Mouse (Mus musculus) neural tube, embryonic 15.5 days (tissue): Measurements from ENCODE around the gene Ankrd6. TPM values are rescaled to one million over a fixed set of nuclear protein-coding genes. Genes with fewer than 3 reads are reported as not detected.
A peak's percentile ranks its signal among the peaks of the same experiment; 100 is the strongest.
"Not testable (repeated sequence)": the region's sequence is repeated elsewhere in the genome, so short reads cannot be mapped to it uniquely, and the experiment has no call there.

Experiments
- ATAC-seq: fragments of 200-750 bp; cut with Nextera tagmentation; 2 replicates; pipeline ENCODE4 v1.8.0; 2017; ENCODE audit warnings: mild to moderate bottlenecking, moderate TSS enrichment, moderate library complexity; ENCODE audit not compliant: low FRiP score
- H3K27ac ChIP-seq: fragments of 300-500 bp; sonication (generic); replicated peaks from 2 replicates; pipeline ENCODE4 v1.5.1; 2015; ENCODE audit warnings: mild to moderate bottlenecking, inconsistent platforms
- H3K27me3 ChIP-seq: fragments of 300-500 bp; sonication (generic); replicated peaks from 2 replicates; pipeline ENCODE4 v1.6.1; 2015; ENCODE audit warnings: inconsistent platforms
- H3K36me3 ChIP-seq: fragments of 300-500 bp; sonication (generic); 2 replicates; pipeline ENCODE4 v1.6.1; 2015; ENCODE audit warnings: inconsistent platforms
- H3K4me1 ChIP-seq: fragments of 300-500 bp; sonication (generic); 2 replicates; pipeline ENCODE4 v1.6.1; 2015; ENCODE audit warnings: inconsistent platforms
- H3K4me2 ChIP-seq: fragments of 300-500 bp; sonication (generic); 2 replicates; pipeline ENCODE4 v1.6.1; 2015; ENCODE audit warnings: inconsistent platforms, mild to moderate bottlenecking, moderate library complexity
- H3K4me3 ChIP-seq: fragments of 300-500 bp; sonication (generic); replicated peaks from 2 replicates; pipeline ENCODE4 v1.5.1; 2015; ENCODE audit warnings: mild to moderate bottlenecking, inconsistent platforms
- H3K9ac ChIP-seq: fragments of 300-500 bp; sonication (generic); replicated peaks from 2 replicates; pipeline ENCODE4 v1.6.1; 2015; ENCODE audit warnings: mild to moderate bottlenecking, inconsistent platforms
- H3K9me3 ChIP-seq: fragments of 300-500 bp; sonication (generic); replicated peaks from 2 replicates; pipeline ENCODE4 v1.6.1; 2016; ENCODE audit warnings: inconsistent platforms
- WGBS: fragments of 180-500 bp; shearing (Covaris S2); methylation state at CpG from one replicate; pipeline ENCODE4 v1.1.7; 2015; ENCODE audit warnings: mixed read lengths; 5-methylcytosine and 5-hydroxymethylcytosine counted together
- polyA plus RNA-seq: library from polyadenylated mRNA; unstranded; fragments of >200 nt; fragmentation: Nextera tagmentation; extraction: Ambion mirVana; gene quantifications from 2 replicates; pipeline ENCODE4 v1.2.1, GENCODE M21; 2015

Gene Ankrd6
- polyA plus RNA-seq, 1 experiment from 2014 or later: 21.0 TPM

DNA sequence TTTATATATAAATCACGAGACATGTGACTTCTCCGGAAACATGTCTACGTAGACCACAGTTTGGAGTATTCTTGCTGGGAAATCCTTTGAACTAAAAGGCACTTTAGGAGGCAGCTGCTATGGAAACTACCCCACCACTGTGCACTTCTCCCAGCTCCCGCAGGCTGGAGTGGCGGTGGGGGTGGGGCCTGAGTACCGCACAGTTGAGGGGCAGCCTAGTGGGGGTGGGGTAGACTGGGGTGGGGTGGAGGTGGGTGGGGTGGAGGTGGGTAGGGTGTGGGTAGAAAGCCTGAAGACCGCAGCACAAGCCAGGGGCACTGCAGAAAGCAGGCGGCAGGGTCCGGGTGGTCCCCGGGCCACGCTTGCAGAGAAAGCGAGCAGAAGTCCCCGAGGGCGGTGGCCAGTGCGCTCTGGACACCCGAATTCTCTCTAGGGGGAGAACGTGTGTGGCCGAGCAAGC is 32.1 kb upstream of the Ankrd6 start, which contains the start of gene Rragd:
Rragd (plus strand) TSS at position 322 of the 460 bp plus-strand sequence.
- ATAC-seq: peak; percentile 83
- Histone ChIP-seq H3K9ac (peak within 1 kb of the TSS; percentile 89), H3K4me1 (peaks cover 31% of the 10 kb centered on the region), H3K27me3 (no peaks in the 10 kb centered on the region), H3K27ac (peak within 1 kb of the TSS; percentile 92), H3K4me2 (peak within 1 kb of the TSS; percentile 92), H3K9me3 (no peaks in the 10 kb centered on the region), H3K4me3 (peak within 1 kb of the TSS; percentile 97), H3K36me3 (no peaks in the 10 kb centered on the region)
- 2% methylated on average over 18 of the region's 18 CpGs for WGBS

DNA sequence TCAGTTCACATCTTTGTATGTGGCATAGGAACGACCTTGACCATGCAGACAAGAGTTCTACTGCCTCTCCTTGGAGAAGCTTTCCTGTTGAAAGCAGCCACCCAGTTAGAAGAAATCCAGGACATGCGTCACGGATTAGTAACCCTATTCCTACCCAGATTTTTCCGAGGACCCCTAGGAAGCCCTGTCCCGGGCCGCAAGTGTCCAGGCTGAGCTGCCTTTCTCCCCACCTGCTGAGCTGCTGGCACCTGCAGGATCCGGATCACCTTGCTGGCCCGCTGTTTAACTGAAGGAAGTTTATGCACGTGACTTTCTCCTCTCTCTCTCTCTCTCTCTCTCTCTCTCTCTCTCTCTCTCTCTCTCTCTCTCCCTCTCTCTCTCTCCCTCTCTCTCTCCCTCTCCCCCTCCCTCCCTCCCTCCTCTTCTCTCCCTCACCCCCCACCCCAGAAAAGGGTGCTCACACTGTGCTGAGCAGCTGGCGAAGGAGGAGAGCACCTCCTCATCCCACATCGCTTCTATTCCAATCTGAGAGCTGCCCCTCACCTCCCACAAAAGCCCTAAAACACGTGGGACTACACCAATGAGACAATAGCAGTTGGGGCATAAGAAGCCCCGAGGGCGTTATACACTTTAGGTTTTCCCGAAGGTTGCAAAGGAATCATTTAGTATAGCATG is 31.5 kb upstream of the Ankrd6 start:
- Histone ChIP-seq H3K4me3 (peak overlapping the region; percentile 97), H3K9me3 (no peaks in the 10 kb centered on the region), H3K4me2 (peak overlapping the region; percentile 92), H3K27me3 (no peaks in the 10 kb centered on the region), H3K36me3 (no peaks in the 10 kb centered on the region), H3K4me1 (peaks cover 31% of the 10 kb centered on the region), H3K27ac (peak overlapping the region; percentile 92), H3K9ac (peak overlapping the region; percentile 89)
- WGBS: 3% methylated on average over 15 of the region's 15 CpGs
- peak; percentile 47 for ATAC-seq

DNA sequence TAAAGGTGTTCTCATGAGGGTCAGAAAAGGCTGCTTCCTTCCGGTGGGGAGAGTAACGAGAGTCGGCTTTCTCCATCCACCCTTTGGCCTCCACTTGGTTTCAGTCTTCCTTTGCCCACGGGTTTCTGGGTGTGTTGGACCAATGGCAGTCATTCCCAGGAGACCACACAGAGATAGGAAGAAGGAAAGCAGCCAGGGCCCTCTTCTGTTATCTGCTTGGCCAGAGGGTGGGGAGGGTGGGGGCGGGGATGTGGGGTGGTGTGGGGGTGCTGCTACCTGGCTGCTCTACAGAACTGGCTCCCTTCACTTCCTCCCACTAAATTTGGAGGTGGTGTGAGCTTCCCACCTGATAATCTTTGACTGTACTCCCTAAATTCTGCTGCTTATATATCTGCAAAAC is 31.0 kb upstream of the Ankrd6 start:
- no peak overlapping the region for H3K27ac ChIP-seq
- WGBS: 41% methylated on average over 5 of the region's 5 CpGs
- peak overlapping the region; percentile 92 for H3K4me2 ChIP-seq

DNA sequence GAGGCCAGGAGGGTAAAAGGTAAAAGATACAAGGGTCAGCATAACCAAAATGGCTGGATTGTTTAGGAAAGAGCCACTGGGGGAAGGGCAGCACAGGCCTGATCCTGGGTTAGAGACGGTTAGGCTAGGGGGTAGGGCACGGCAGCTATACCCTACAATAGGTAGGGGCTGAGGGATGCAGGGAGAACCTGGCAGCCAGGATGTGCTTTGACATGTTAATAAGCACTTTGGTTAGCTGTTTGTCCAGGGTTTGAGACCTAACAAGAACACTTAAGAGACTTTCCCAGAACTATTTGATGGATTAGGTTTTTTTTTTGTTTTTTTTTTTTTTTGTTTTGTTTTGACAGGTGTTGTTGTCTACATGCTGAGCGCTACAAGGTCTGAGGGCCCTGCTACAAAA is 29.4 kb upstream of the Ankrd6 start:
- Histone ChIP-seq H3K36me3 (no peaks in the 10 kb centered on the region), H3K4me3 (no peak overlapping the region), H3K9me3 (peaks cover under 1% of the 10 kb centered on the region; the same call in 1 of the 2 replicates), H3K27ac (no peak overlapping the region), H3K27me3 (no peaks in the 10 kb centered on the region), H3K4me1 (peaks cover 18% of the 10 kb centered on the region), H3K4me2 (no peak overlapping the region), H3K9ac (no peak overlapping the region)
- no peak for ATAC-seq
- WGBS: 89% methylated on average over 3 of the region's 3 CpGs

More for the DNA sequence above, 31.0 kb upstream of the Ankrd6 start:
- no peaks in the 10 kb centered on the region for H3K36me3 ChIP-seq
- H3K9ac ChIP-seq: no peak overlapping the region
- no peaks in the 10 kb centered on the region for H3K27me3 ChIP-seq
- no peak for ATAC-seq
- H3K9me3 ChIP-seq: no peaks in the 10 kb centered on the region
- H3K4me3 ChIP-seq: no peak overlapping the region
- H3K4me1 ChIP-seq: peaks cover 29% of the 10 kb centered on the region

DNA sequence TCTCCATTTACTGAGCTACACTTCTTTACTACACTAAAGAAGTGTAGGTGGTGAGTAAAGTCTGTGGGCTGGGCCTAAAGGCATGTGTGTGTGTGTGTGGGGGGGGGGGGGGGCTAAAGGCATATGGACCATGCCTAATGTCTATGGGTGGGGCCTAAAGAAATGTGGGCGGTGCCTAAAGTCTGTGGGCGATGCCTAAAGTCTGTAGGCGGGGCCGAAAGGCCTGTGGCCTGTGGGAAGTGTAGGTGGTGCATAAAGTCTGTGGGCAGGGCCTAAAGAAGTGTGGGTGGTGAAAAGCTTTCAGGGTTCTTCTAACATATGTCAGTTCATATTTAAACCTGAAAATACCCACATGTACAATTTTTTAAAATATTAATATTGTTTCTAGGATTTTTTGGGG is 26.7 kb upstream of the Ankrd6 start:
- H3K9ac ChIP-seq: no peak overlapping the region
- 90% methylated on average over 4 of the region's 4 CpGs for WGBS
- no peak overlapping the region for H3K27ac ChIP-seq
- ATAC-seq: no peak
- peaks cover 9% of the 10 kb centered on the region; the same call in 1 of the 2 replicates for H3K9me3 ChIP-seq
- no peak overlapping the region for H3K4me3 ChIP-seq
- no peaks in the 10 kb centered on the region for H3K27me3 ChIP-seq
- peaks cover 4% of the 10 kb centered on the region for H3K4me1 ChIP-seq
- H3K4me2 ChIP-seq: no peak overlapping the region
- H3K36me3 ChIP-seq: no peaks in the 10 kb centered on the region

DNA sequence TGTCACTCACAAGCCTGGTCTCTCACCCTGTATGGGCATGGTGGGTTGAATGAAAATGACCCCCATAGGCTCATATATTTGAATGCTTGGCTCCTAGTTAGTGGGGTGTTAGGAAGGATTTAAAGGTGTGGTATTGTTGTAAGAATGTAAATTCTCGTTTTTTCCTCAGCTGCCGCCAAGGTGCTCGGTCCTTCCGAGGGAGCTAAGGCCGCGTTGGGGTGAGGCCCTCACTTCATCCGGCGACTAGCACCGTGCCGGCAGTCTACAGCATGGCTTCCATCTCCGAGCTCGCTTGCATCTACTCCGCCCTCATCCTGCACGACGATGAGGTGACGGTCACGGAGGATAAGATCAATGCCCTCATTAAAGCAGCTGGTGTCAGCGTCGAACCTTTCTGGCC is 14.0 kb upstream of the Ankrd6 start:
- H3K9me3 ChIP-seq, H3K36me3 ChIP-seq, H3K9ac ChIP-seq, H3K27me3 ChIP-seq, H3K27ac ChIP-seq, H3K4me3 ChIP-seq, H3K4me2 ChIP-seq, ATAC-seq, H3K4me1 ChIP-seq: not testable (repeated sequence)
- 90% methylated on average over 19 of the region's 19 CpGs for WGBS

DNA sequence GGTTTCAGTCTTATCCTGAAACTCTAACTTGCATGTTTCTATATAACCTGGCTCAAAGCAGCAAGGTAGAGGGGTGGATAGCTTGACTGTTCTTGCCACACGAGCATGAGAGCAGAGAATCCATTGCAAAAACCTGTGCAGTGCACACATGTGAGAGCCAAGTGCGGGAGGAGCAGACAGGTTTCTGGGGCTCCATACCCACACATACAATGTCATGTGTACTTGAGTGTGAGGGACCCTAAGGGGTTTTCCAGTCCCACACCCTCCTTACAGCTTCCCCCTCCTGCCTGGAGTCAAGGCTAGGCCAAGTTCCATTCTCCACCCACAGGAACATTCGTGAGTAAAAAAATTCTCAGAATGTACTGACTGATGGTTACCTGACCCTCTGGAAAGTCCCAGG is 10.8 kb upstream of the Ankrd6 start:
- Histone ChIP-seq H3K9me3 (no peaks in the 10 kb centered on the region), H3K36me3 (no peaks in the 10 kb centered on the region), H3K27ac (no peak overlapping the region), H3K4me3 (no peak overlapping the region), H3K4me1 (no peaks in the 10 kb centered on the region), H3K27me3 (no peaks in the 10 kb centered on the region), H3K9ac (no peak overlapping the region), H3K4me2 (no peak overlapping the region)
- no peak for ATAC-seq
- WGBS: 85% methylated on average over 3 of the region's 3 CpGs

DNA sequence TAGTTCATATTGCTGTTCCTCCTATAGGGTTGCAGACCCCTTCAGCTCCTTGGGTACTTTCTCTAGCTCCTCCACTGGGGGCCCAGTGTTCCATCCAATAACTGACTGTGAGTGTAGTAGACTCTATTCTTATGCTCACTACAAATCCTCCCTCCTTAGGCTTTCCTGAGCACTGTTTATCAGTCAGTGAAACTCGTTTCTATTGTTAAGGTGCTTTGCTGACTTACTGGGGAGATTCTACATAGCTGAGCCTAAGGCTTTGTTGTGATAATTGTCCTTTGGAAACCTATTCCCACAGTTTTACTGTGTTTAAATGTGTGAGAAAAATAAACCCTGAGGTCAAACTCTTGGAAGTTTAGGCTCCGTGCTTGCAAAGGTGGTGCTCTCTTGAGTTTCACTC is 5.8 kb upstream of the Ankrd6 start:
- WGBS: 38% methylated on average over 2 of the region's 2 CpGs

DNA sequence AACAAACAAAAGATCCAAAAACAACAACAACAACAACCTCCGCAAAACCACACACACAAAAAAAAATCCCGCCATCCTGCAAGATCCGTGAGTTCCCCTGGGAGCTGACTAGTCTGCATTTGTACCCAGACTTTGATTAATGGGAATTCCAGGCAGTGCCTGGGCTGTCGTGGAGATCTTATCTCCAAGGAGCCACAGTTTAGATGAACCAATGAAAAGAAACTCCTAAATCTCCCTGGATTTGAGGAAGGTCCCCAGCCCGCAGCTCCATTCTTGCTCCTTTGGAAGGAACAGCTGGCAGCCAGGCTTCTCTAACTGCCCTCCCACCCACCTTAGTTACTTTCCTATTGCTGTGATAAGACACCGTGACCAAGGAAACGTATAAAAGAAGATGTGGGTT is 2.0 kb upstream of the Ankrd6 start:
- WGBS: 6% methylated on average over 7 of the region's 7 CpGs
- peak overlapping the region; percentile 91 for H3K4me2 ChIP-seq
- no peak for ATAC-seq
- no peaks in the 10 kb centered on the region for H3K9me3 ChIP-seq
- H3K9ac ChIP-seq: no peak overlapping the region
- peaks cover 27% of the 10 kb centered on the region for H3K4me1 ChIP-seq
- H3K36me3 ChIP-seq: no peaks in the 10 kb centered on the region
- 0 out of 2 replicates have a peak overlapping the region, but pooled peaks have one; percentile 83 for H3K4me3 ChIP-seq
- H3K27ac ChIP-seq: no peak overlapping the region
- H3K27me3 ChIP-seq: no peaks in the 10 kb centered on the region

More for the DNA sequence above, 5.8 kb upstream of the Ankrd6 start:
- Histone ChIP-seq H3K9me3 (no peaks in the 10 kb centered on the region), H3K27ac (no peak overlapping the region), H3K4me1 (peaks cover 12% of the 10 kb centered on the region), H3K4me2 (no peak overlapping the region), H3K27me3 (no peaks in the 10 kb centered on the region), H3K9ac (no peak overlapping the region), H3K4me3 (no peak overlapping the region), H3K36me3 (no peaks in the 10 kb centered on the region)
- no peak for ATAC-seq

DNA sequence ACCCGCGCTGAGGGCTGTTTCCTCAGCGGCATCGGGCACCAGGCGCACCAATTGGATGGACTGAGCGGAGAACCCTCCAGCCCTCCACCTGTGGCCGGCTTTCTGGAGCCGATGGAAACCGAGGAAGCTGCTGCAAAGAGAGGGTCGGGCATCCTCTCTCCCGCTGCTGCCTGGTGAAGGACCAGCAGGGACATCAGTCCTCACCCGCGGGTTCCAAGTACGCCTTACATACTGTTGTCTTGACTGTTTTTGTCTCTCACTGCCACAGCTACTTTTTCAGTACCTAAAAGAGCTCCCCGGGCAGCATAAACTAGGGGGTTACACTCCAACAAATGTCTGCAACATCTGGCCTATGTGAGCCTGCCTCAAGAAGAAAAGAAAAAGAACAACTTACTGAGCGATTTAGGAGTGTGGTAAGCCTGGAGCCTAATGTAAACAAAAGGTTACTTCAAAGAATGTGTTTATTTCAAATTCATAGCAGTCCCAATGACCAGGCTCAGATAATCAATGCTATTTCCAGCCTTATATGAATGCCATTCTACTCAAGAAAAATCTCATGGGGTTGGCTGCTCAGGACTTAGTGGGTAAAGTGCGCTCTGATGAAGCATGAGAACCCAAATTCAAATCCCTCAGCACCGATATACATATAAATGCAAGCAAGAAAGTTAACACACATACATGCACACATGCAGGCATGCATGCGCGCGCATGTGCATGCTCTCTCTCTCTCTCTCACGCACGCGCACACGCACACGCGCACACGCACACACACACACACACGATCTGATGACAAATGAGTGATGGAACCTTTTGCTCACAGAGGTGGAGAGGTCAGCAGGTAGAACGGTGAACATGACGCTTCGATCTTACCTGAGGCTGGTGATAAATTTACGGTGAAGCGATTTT is 647 bp upstream of the Ankrd6 start:
- Histone ChIP-seq H3K9ac (peak overlapping the region; percentile 67), H3K27me3 (no peaks in the 10 kb centered on the region), H3K4me2 (peak overlapping the region; percentile 91), H3K4me1 (peaks cover 31% of the 10 kb centered on the region), H3K4me3 (peak overlapping the region; percentile 83), H3K36me3 (no peaks in the 10 kb centered on the region), H3K9me3 (no peaks in the 10 kb centered on the region), H3K27ac (no peak overlapping the region)
- peak; percentile 71 for ATAC-seq
- WGBS: 5% methylated on average over 34 of the region's 34 CpGs

DNA sequence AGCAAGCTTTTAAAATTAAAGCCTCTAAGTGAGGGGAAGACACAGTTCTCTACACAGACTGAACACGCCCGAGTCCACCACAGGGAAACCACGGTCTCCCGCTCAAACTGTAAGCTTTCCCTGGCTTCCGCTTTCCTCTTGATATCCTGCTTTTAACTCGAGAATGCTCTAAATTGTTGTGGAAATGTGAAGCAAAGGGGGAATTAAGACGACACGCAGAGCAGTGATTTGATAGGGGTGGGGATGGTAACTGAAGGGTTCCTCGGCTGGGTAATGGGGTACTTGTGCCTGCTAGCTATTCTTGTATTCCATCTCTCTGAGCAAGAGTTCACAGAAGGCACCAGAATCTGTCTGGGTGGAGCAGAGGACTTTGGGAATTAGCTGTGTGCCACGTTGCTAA is 1.9 kb downstream of the Ankrd6 start:
- WGBS: 46% methylated on average over 10 of the region's 10 CpGs
- H3K27ac ChIP-seq: peak overlapping the region; percentile 10; the same call in 1 of the 2 replicates
- H3K36me3 ChIP-seq: no peaks in the 10 kb centered on the region
- H3K9me3 ChIP-seq: no peaks in the 10 kb centered on the region
- H3K4me3 ChIP-seq: no peak overlapping the region
- H3K9ac ChIP-seq: no peak overlapping the region
- peak overlapping the region; percentile 11 for H3K4me2 ChIP-seq
- H3K4me1 ChIP-seq: peaks cover 31% of the 10 kb centered on the region
- H3K27me3 ChIP-seq: no peaks in the 10 kb centered on the region
- ATAC-seq: no peak
